Mouse (Mus musculus) A20 (cell line): Measurements from ENCODE around the gene Cyp2c67.
"Not testable (repeated sequence)": the region's sequence is repeated elsewhere in the genome, so short reads cannot be mapped to it uniquely, and the experiment has no call there.

Source experiments
- DNase-seq: peaks from one replicate; pipeline ENCODE4 v3.0.0-alpha.2; 2011; ENCODE audit warnings: low read depth, low spot score

Cyp2c67 gene

GRCm38 (mm10) chr19:39648938-39649337 is at the start of gene Cyp2c67:
Gene Cyp2c67 (minus strand): TSS chr19:39649051.
- DNase-seq: no peak

GRCm38 (mm10) chr19:39665650-39666049 is 16.8 kb upstream of the Cyp2c67 start:
- not testable (repeated sequence) for DNase-seq

- DNase-seq: no peak
These were observed 3.5 kb upstream of the Cyp2c67 start for GRCm38 (mm10) chr19:39652381-39652780.

GRCm38 (mm10) chr19:39647519-39647918 is 1.3 kb downstream of the Cyp2c67 start:
- no peak for DNase-seq

- DNase-seq: not testable (repeated sequence)
These were observed 4.3 kb downstream of the Cyp2c67 start for GRCm38 (mm10) chr19:39644551-39644950.
